Mouse (Mus musculus): ENCODE data around the gene Epn2.

The Epn2 gene

GRCm38 (mm10) chr11:61540642-61541041, 38.8 kb downstream of the Epn2 start:
- no peak for DNase-seq (ENCODE audit: low read depth, low spot score)

DNA sequence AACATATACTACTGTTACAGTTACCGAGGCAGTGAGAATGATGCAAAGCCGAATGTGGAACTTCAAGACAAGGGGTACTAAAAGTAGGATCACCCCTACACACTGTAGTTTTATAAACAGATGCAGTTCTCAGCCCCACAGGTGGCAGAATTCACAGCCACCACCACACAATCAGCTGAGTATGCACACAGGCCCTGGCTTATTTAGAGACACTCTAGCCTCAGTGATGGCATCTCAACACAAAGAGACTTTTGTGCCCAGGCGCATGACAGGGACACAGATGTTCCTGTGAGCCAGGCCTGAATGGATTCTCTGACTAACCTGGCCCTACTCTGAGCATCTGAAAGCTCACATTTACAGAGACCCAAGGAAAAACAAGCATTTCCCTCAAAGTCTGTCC, 42.1 kb downstream of the Epn2 start:
- no peak for DNase-seq (ENCODE audit: low read depth, low spot score)

- DNase-seq (ENCODE audit: low read depth, low spot score): no peak
Measured at GRCm38 (mm10) chr11:61536952-61537351, 42.5 kb downstream of the Epn2 start.

- no peak for DNase-seq (ENCODE audit: low read depth, low spot score)
Measured at GRCm38 (mm10) chr11:61535530-61535929, 44.0 kb downstream of the Epn2 start.

GRCm38 (mm10) chr11:61533571-61533970, 45.9 kb downstream of the Epn2 start:
- no peak for DNase-seq (ENCODE audit: low read depth, low spot score)

- no peak for DNase-seq (ENCODE audit: low read depth, low spot score)
Measured at GRCm38 (mm10) chr11:61532820-61533219, 46.7 kb downstream of the Epn2 start.

- no peak for DNase-seq (ENCODE audit: low read depth, low spot score)
Measured at GRCm38 (mm10) chr11:61529268-61529713, 50.2 kb downstream of the Epn2 start.

GRCm38 (mm10) chr11:61526872-61527271, 52.6 kb downstream of the Epn2 start:
- no peak for DNase-seq (ENCODE audit: low read depth, low spot score)

- no peak for DNase-seq (ENCODE audit: low read depth, low spot score)
Measured at GRCm38 (mm10) chr11:61519484-61520107, 59.9 kb downstream of the Epn2 start.

DNA sequence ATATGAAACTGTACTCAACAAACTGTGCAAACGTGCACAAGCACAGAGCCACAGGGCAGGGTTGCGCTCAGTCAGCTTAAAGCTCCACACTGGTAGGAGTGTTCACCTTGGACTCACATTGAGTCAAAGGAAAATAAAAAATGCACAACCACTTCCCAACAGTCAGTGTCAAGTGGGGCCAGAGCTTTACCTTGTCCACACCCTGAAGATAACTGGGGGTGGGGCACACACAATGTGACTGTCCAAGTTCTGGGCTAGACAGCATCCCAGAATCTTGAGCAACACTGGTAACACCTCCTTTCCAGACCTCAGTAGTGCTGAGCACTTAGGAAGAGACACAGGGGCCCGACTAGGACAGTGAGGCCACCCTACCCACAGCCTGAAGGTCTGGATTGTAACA, 60.6 kb downstream of the Epn2 start:
- DNase-seq (ENCODE audit: low read depth, low spot score): no peak

DNA sequence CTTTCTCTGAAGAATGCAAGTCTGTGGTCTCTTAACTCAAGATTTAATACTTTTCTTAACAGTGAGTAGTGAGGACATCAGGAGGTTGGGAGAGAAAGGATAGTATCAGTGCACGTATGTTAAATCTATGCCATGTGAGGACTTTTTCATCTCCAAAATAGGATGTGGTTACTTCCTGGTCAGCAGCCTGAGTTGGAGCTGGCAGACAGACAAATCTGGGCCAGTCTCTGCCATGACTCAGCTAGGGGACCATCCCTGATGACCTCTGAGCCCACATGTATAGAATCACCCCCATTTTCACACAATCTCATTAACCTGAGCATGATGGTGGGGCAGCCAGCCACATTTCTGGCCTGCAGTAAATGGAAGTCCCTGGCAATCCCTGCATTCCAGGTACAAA, 61.5 kb downstream of the Epn2 start:
- DNase-seq (ENCODE audit: low read depth, low spot score): no peak

GRCm38 (mm10) chr11:61514953-61515352, 64.5 kb downstream of the Epn2 start:
- DNase-seq (ENCODE audit: low read depth, low spot score): no peak

DNA sequence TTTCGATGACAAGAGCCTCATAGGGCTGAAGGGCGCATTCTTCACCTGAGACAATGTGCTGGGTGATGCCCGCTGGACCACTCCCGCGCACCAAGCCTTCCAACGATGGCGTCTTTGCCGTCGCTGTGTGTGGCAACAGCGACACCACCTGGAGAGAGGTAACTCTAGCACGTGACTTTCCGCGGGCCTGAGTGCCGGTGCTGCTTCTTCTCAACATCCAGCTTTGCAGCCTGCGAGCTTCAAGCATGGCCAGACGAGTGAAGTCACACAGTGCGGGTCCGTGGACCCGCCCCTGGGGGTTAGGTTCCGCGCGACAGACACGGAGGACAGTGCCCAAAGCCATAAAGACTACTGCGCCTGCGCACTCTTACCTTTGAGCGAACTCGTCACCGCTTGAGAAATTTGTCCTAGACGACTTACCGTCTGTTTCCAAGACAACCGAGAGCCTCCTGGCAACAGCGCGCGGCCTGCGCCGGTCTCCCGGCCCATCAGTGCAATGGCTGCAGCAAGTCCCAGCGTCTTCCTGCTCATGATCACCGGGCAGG, 74.7 kb downstream of the Epn2 start, which contains the start of gene B9d1:
Gene B9d1, plus strand, starts transcription at position 432 of the 545 bp plus-strand sequence.
- peak; percentile 99 for DNase-seq (ENCODE audit: low read depth, low spot score)

DNA sequence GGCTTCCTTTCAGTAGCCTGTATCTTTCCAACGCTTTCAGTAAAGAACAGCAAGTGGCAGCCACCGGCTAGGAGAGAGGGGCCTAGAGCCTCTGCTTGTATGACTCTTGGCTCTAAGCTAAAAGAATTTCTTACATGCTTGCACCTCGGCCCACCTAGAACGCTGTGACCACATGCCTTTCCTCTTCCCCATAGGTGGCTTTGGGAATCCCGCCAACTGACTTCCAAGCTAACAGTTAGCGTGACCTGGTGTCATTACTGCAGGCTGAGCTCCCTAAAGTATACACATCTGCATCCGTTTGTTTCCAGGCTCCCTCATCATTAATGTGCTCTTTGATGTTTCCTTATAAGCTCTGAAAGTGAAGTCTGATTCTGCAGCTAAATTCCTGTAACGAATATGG, 75.6 kb downstream of the Epn2 start:
- no peak for DNase-seq (ENCODE audit: low read depth, low spot score)

DNA sequence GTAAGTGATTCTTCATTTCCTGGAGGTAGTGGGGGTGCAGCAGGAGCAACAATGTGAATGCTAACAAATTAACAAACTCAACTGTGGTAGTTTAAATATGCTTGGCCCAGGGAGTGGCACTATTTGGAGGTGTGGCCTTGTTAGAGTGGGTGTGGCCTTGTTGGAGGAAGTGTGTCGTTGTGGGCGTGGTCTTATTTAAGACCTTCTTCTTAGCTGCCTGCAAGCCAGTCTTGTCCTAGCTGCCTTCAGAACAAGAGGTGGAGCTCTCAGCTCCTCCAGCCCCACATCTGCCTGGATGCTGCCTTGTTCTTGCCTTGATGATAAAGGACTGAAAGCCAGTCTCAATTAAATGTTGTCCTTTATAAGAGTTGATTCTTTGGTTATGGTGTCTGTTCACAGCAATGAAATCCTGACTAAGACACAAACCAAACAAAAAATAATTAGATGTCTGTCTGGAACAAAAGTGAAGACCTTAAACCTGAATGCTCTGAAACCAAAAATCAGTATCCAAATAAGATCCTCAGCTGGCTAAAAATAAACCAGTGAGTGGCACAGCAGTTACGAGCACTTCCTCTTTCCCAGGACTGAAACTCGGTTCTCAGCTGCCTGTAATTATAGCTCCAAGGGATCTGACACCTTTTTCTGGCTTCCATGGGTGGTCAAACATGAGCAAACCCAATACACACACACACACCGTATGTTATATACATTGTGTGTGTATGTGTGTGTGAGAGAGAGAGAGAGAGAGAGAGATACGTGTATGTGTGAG, 80.6 kb downstream of the Epn2 start:
- no peak for DNase-seq (ENCODE audit: low read depth, low spot score)

GRCm38 (mm10) chr11:61497490-61497889, 82.0 kb downstream of the Epn2 start:
- DNase-seq (ENCODE audit: low read depth, low spot score): no peak

DNA sequence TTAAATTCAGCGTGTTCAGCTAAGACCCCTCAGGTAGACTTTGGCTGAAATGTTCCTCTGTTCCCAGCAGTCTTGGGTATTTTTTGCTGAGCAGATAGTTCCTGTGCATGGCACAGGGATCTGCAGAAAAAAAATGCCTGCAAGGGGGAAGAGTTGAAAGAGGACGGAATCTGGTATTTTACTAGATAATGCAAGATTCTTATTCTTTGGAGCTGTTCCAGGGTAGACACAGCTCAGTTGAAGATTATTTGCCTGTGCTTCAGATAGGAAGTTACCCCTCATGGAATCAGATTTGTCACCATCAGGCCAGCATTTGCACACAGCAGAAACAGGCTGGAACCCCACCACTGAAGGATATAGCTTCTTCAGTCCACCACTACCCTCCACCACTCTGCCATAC, 84.0 kb downstream of the Epn2 start:
- no peak for DNase-seq (ENCODE audit: low read depth, low spot score)

GRCm38 (mm10) chr11:61494129-61494997, 85.1 kb downstream of the Epn2 start, which contains the start of gene Mapk7:
Gene Mapk7 (minus strand): TSS chr11:61494406.
- peak; percentile 98 for DNase-seq (ENCODE audit: low read depth, low spot score)

DNA sequence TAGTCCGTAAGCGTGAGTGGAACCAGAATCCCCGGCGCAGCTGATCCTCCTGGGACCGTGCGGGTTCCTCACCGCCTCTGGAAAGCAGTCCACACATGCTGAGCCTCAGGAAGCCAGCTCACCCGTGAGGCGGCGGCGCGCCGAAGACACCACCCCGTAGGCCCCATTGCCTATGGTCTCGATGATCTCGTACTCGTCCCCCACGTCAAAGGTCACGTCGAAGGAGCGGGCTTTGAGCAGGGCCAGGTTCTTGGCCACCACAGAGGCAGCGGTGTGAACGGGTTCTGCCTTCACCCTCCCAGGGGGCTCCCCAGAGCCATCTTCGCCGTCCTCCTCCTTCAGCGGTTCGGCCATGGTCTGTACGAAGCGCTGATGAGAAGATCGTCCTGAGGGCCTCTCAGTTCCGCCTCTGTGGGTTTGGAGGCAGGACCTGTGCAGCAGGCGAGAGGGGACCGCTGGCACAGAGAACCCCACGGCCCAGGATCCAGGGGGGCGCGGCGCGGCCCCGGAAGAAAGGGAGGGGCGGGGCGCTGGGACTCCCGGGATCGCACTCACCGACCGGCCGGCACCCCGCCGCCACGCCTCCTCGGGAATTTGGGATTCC, 85.9 kb downstream of the Epn2 start:
- no peak for DNase-seq (ENCODE audit: low read depth, low spot score)

DNA sequence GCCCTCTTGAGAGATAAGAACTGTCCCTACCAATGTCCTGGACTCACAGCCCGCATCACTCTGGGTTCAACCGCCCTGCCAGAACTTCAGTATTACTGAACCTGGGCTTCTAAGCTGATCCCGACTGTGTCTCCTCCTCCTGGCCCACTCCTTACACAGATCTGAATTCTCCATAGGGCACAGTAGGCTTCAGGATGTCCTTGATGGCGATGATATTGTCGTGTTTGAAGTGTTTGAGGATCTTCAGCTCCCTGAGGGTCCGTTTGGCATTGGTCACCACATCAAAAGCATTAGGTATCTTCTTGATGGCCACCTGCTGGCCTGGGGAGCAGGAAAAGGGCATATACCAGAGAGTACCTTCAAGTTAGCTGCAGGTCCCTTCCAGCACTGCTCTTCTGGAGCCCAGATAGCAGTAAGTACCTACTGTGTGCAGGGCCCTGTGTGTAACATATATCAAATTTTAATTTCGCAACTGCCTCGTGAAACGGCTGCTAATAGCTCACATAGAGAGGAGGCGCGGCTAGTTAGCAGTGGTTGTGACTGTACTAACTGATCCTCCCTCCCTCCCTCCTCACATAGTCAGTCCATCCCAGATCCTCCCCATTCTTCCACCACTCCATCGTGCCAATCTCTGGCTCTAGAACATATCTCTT, 86.6 kb downstream of the Epn2 start:
- no peak for DNase-seq (ENCODE audit: low read depth, low spot score)

GRCm38 (mm10) chr11:61490944-61491520, 88.5 kb downstream of the Epn2 start:
- no peak for DNase-seq (ENCODE audit: low read depth, low spot score)

All from retina, postnatal 7 days (tissue).